Mouse (Mus musculus) ES-E14 (cell line): Measurements from ENCODE around the gene Nptxr.

Experiments used
- MAFK ChIP-seq: IDR thresholded peaks from 2 replicates; pipeline ENCODE4 v1.6.1; 2014; ENCODE audit warnings: mild to moderate bottlenecking, low read depth, low read length, inconsistent platforms; ENCODE audit not compliant: insufficient read depth
- ZC3H11A ChIP-seq: IDR thresholded peaks from 2 replicates; pipeline ENCODE4 v1.6.1; 2012; ENCODE audit warnings: low read depth, mild to moderate bottlenecking, inconsistent platforms, low read length, borderline replicate concordance

DNA sequence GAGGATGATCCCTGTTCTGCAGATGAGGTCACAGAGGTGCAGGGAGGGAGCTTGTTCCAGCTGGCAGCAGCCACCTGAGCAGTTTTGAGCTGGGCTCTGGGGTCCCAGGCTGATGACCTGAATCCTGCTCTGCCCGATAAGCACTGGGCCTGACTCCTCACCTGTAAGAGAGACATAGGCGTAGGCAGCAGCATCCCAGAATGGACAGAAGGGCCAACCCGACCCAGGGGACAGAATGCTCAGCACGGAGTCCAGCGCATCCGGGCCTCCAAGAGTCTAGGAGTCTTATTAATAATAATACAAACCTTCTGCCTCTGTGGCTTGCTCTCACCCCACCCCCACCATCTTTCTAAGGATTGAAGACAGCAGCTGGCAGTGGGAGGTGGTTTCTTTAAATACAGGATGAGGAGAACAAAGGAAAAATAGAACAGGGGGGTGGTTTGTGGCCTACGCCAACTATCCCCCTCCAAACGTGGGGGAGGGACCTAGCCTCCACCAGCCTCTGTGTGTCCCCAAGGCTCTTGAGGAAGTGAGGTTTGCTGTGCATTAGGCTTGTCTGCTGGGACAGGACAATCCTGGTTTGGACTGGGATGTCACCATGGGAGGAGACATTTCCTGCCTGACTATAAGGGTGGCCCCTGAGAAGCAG, 48.5 kb downstream of the Nptxr start:
- TF ChIP-seq ZC3H11A (no peak), MAFK (no peak)
